Mouse (Mus musculus) left cerebral cortex, postnatal 25 days (tissue): ENCODE data around the gene Cpt2. TPM values are rescaled to one million over a fixed set of nuclear protein-coding genes. Genes with fewer than 3 reads are reported as not detected.

Experiments
- total RNA-seq, 2 experiments: library from RNA; stranded (reverse); gene quantifications; 2 replicates each; pipeline ENCODE4 v1.2.3; 2021

Cpt2 gene
- total RNA-seq, 2 experiments from 2014 or later = 5.4 to 5.5 TPM

Other genes starting within 250 kb of the Cpt2 start
- gene Dmrtb1, start 239.4 kb downstream of the Cpt2 start, total RNA-seq = 1 to 10 TPM in 1 of 2 experiments, under 1 TPM in 1; 0.76 to 1.1 TPM
- 100 to 1,000 TPM in 1 of 2 experiments, 10 to 100 TPM in 1; 83.4 to 107 TPM for gene Lrp8, start 121.3 kb downstream of the Cpt2 start, total RNA-seq
- 10 to 100 TPM; 36.1 to 38.8 TPM for gene Magoh, start 43.9 kb downstream of the Cpt2 start, total RNA-seq
- 10 to 100 TPM; 61.0 to 70.7 TPM for gene 0610037L13Rik, start 33.8 kb downstream of the Cpt2 start, total RNA-seq
- 1 to 10 TPM in 1 of 2 experiments, under 1 TPM in 1; 0.85 to 1.1 TPM for gene Slc1a7, start 44.7 kb upstream of the Cpt2 start, total RNA-seq
- gene Podn, start 172.8 kb upstream of the Cpt2 start, total RNA-seq = 1 to 10 TPM; 7.2 to 8.8 TPM
- gene Scp2, start 221.4 kb upstream of the Cpt2 start, total RNA-seq = 100 to 1,000 TPM; 101 to 105 TPM
- gene Echdc2, start 241.8 kb upstream of the Cpt2 start, total RNA-seq = 10 to 100 TPM; 10.7 TPM